Mouse (Mus musculus) liver, adult 2 months (tissue): ENCODE results near the gene C1qtnf5.

Experiments
- CTCF ChIP-seq: fragments of 200-500 bp; IDR thresholded peaks from 2 replicates; pipeline ENCODE4 v1.5.1; 2011; ENCODE audit warnings: low read depth, low read length, control low read depth
- POLR2A ChIP-seq: fragments of 200-500 bp; IDR thresholded peaks from 2 replicates; pipeline ENCODE4 v1.6.1; 2011; ENCODE audit warnings: low read length, control low read depth; ENCODE audit not compliant: insufficient read depth; ENCODE audit errors: extremely low read depth

DNA sequence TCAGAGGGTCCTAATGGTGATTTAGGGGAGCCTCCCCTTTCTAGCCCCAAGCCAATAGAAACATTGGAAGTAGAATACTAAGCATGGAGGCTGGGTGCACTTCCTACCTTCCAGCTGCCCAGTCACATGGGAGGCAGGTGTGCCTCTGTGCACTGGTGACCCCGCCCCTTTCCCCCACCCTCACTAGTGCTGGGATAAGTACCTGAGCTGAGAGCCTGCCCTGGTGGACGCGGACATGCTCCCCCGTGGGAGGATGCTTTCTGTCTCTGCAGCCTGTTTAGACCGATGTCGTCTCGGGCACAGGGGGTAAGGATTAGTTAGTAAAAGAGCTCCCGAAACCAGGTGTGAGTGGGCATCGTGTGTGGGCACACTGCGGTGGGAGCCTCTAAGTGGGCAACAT, 20.1 kb upstream of the C1qtnf5 start:
- no peak for TF ChIP-seq POLR2A
- TF ChIP-seq CTCF = no peak
